Mouse (Mus musculus) kidney, embryonic 15.5 days (tissue): ENCODE measurements at regions not wholly inside any gene's neighbourhood (a gene's known extent, or its start where the extent isn't known, plus 50 kb on each side); places are given as distances from the start of the nearest gene placed in this dataset.
A peak's percentile ranks its signal among the peaks of the same experiment; 100 is the strongest.

Experiments used
- ATAC-seq: fragments of 200-750 bp; cut with Nextera tagmentation; replicated peaks from 2 replicates; pipeline ENCODE4 v1.8.0; 2017; ENCODE audit warnings: moderate TSS enrichment; ENCODE audit not compliant: low FRiP score
- H3K27ac ChIP-seq: fragments of 300-500 bp; sonication (generic); 2 replicates; pipeline ENCODE4 v1.5.1; 2015; ENCODE audit warnings: mild to moderate bottlenecking, inconsistent platforms
- H3K27me3 ChIP-seq: fragments of 300-500 bp; sonication (generic); 2 replicates; pipeline ENCODE4 v1.6.1; 2015; ENCODE audit warnings: inconsistent platforms
- H3K36me3 ChIP-seq: fragments of 300-500 bp; sonication (generic); 2 replicates; pipeline ENCODE4 v1.6.1; 2015; ENCODE audit warnings: inconsistent platforms
- H3K4me1 ChIP-seq: fragments of 300-500 bp; sonication (generic); 2 replicates; pipeline ENCODE4 v1.6.1; 2015; ENCODE audit warnings: inconsistent platforms
- H3K4me2 ChIP-seq: fragments of 300-500 bp; sonication (generic); 2 replicates; pipeline ENCODE4 v1.6.1; 2015; ENCODE audit warnings: moderate library complexity, mild to moderate bottlenecking, inconsistent platforms
- H3K4me3 ChIP-seq: fragments of 300-500 bp; sonication (generic); replicated peaks from 2 replicates; pipeline ENCODE4 v1.5.1; 2015; ENCODE audit warnings: mild to moderate bottlenecking, inconsistent platforms
- H3K9ac ChIP-seq: fragments of 300-500 bp; sonication (generic); 2 replicates; pipeline ENCODE4 v1.6.1; 2015; ENCODE audit warnings: mild to moderate bottlenecking, inconsistent platforms
- H3K9me3 ChIP-seq: fragments of 300-500 bp; sonication (generic); replicated peaks from 2 replicates; pipeline ENCODE4 v1.6.1; 2016; ENCODE audit warnings: inconsistent platforms
- WGBS: fragments of 180-500 bp; shearing (Covaris S2); methylation state at CpG from one replicate; pipeline ENCODE4 v1.1.7; 2015; ENCODE audit warnings: mixed read lengths; 5-methylcytosine and 5-hydroxymethylcytosine counted together

- H3K4me1 ChIP-seq: peaks cover 9% of the 10 kb centered on the region; the same call in 1 of the 2 replicates
- H3K4me2 ChIP-seq: no peak overlapping the region
- H3K9ac ChIP-seq: no peak overlapping the region
- H3K27me3 ChIP-seq: no peaks in the 10 kb centered on the region
- no peak overlapping the region for H3K4me3 ChIP-seq
- 73% methylated on average over 3 of the region's 3 CpGs for WGBS
- no peaks in the 10 kb centered on the region for H3K9me3 ChIP-seq
- ATAC-seq: no peak
- H3K36me3 ChIP-seq: 0 out of 2 replicates have a peak, but pooled peaks cover 3% of the 10 kb centered on the region
- H3K27ac ChIP-seq: peak overlapping the region; percentile 45
These were observed 221.5 kb downstream of the Sox4 start for GRCm38 (mm10) chr13:28732036-28732435.

GRCm38 (mm10) chr13:28730059-28730580, 223.4 kb downstream of the Sox4 start:
- no peak overlapping the region for H3K9ac ChIP-seq
- H3K9me3 ChIP-seq: no peaks in the 10 kb centered on the region
- 0 out of 2 replicates have a peak, but pooled peaks cover 3% of the 10 kb centered on the region for H3K36me3 ChIP-seq
- peaks cover 9% of the 10 kb centered on the region; the same call in 1 of the 2 replicates for H3K4me1 ChIP-seq
- ATAC-seq: no peak
- no peaks in the 10 kb centered on the region for H3K27me3 ChIP-seq
- WGBS: 90% methylated on average over 8 of the region's 8 CpGs
- H3K27ac ChIP-seq: no peak overlapping the region
- no peak overlapping the region for H3K4me3 ChIP-seq
- H3K4me2 ChIP-seq: no peak overlapping the region

GRCm38 (mm10) chr13:28728768-28729167, 224.7 kb downstream of the Sox4 start:
- Histone ChIP-seq H3K4me2 (no peak overlapping the region), H3K27me3 (no peaks in the 10 kb centered on the region), H3K4me1 (peaks cover 9% of the 10 kb centered on the region; the same call in 1 of the 2 replicates), H3K4me3 (no peak overlapping the region), H3K9ac (no peak overlapping the region), H3K9me3 (no peaks in the 10 kb centered on the region), H3K27ac (no peak overlapping the region), H3K36me3 (0 out of 2 replicates have a peak, but pooled peaks cover 3% of the 10 kb centered on the region)
- WGBS: 90% methylated on average over 5 of the region's 5 CpGs
- ATAC-seq: no peak

GRCm38 (mm10) chr13:28724300-28724699, 229.2 kb downstream of the Sox4 start:
- 66% methylated on average over 3 of the region's 3 CpGs for WGBS
- ATAC-seq: 0 out of 2 replicates have a peak, but pooled peaks have one; percentile 43

GRCm38 (mm10) chr13:28722074-28722473, 231.4 kb downstream of the Sox4 start:
- Histone ChIP-seq H3K4me2 (no peak overlapping the region), H3K9me3 (no peaks in the 10 kb centered on the region), H3K4me3 (no peak overlapping the region), H3K27me3 (no peaks in the 10 kb centered on the region), H3K36me3 (no peaks in the 10 kb centered on the region), H3K9ac (no peak overlapping the region), H3K27ac (no peak overlapping the region), H3K4me1 (peaks cover 42% of the 10 kb centered on the region)
- ATAC-seq: no peak
- 75% methylated on average over 2 of the region's 2 CpGs for WGBS

More at GRCm38 (mm10) chr13:28724300-28724699, 229.2 kb downstream of the Sox4 start:
- H3K36me3 ChIP-seq: no peaks in the 10 kb centered on the region
- H3K9ac ChIP-seq: no peak overlapping the region
- no peak overlapping the region for H3K4me2 ChIP-seq
- no peaks in the 10 kb centered on the region for H3K27me3 ChIP-seq
- no peak overlapping the region for H3K4me3 ChIP-seq
- peaks cover 23% of the 10 kb centered on the region for H3K4me1 ChIP-seq
- H3K27ac ChIP-seq: no peak overlapping the region
- no peaks in the 10 kb centered on the region for H3K9me3 ChIP-seq

- H3K4me3 ChIP-seq: no peak overlapping the region
- peaks cover 42% of the 10 kb centered on the region for H3K4me1 ChIP-seq
- WGBS: 62% methylated on average over 11 of the region's 11 CpGs
- H3K9ac ChIP-seq: no peak overlapping the region
- no peak overlapping the region for H3K27ac ChIP-seq
- H3K4me2 ChIP-seq: no peak overlapping the region
- H3K36me3 ChIP-seq: no peaks in the 10 kb centered on the region
- H3K9me3 ChIP-seq: no peaks in the 10 kb centered on the region
- no peak for ATAC-seq
- H3K27me3 ChIP-seq: no peaks in the 10 kb centered on the region
These were observed 231.9 kb downstream of the Sox4 start for GRCm38 (mm10) chr13:28721548-28721981.

GRCm38 (mm10) chr13:28720639-28721239, 232.8 kb downstream of the Sox4 start:
- Histone ChIP-seq H3K27ac (0 out of 2 replicates have a peak overlapping the region, but pooled peaks have one; percentile 48), H3K9ac (no peak overlapping the region), H3K4me2 (peak overlapping the region; percentile 37), H3K4me3 (no peak overlapping the region), H3K4me1 (peaks cover 42% of the 10 kb centered on the region), H3K36me3 (no peaks in the 10 kb centered on the region), H3K9me3 (no peaks in the 10 kb centered on the region), H3K27me3 (no peaks in the 10 kb centered on the region)
- ATAC-seq: no peak
- 42% methylated on average over 11 of the region's 11 CpGs for WGBS

GRCm38 (mm10) chr13:28720169-28720568, 233.3 kb downstream of the Sox4 start:
- H3K27me3 ChIP-seq: no peaks in the 10 kb centered on the region
- no peak for ATAC-seq
- H3K4me2 ChIP-seq: no peak overlapping the region
- H3K27ac ChIP-seq: 0 out of 2 replicates have a peak overlapping the region, but pooled peaks have one; percentile 37
- peaks cover 47% of the 10 kb centered on the region for H3K4me1 ChIP-seq
- no peaks in the 10 kb centered on the region for H3K36me3 ChIP-seq
- no peak overlapping the region for H3K4me3 ChIP-seq
- H3K9ac ChIP-seq: no peak overlapping the region
- no peaks in the 10 kb centered on the region for H3K9me3 ChIP-seq
- WGBS: 74% methylated on average over 11 of the region's 11 CpGs

- no peak overlapping the region for H3K9ac ChIP-seq
- peak; percentile 61 for ATAC-seq
- H3K36me3 ChIP-seq: no peaks in the 10 kb centered on the region
- H3K4me1 ChIP-seq: peaks cover 50% of the 10 kb centered on the region
- 31% methylated on average over 5 of the region's 5 CpGs for WGBS
- no peaks in the 10 kb centered on the region for H3K9me3 ChIP-seq
- H3K4me3 ChIP-seq: no peak overlapping the region
- peak overlapping the region; percentile 82 for H3K27ac ChIP-seq
- H3K27me3 ChIP-seq: no peaks in the 10 kb centered on the region
- H3K4me2 ChIP-seq: peak overlapping the region; percentile 14; the same call in 1 of the 2 replicates
These were observed 234.6 kb downstream of the Sox4 start for GRCm38 (mm10) chr13:28718868-28719265.

GRCm38 (mm10) chr13:28718169-28718867, 235.2 kb downstream of the Sox4 start:
- Histone ChIP-seq H3K4me3 (no peak overlapping the region), H3K36me3 (no peaks in the 10 kb centered on the region), H3K9ac (no peak overlapping the region), H3K9me3 (no peaks in the 10 kb centered on the region), H3K27ac (peak overlapping the region; percentile 82), H3K27me3 (no peaks in the 10 kb centered on the region), H3K4me2 (peak overlapping the region; percentile 14; the same call in 1 of the 2 replicates), H3K4me1 (peaks cover 50% of the 10 kb centered on the region)
- 12% methylated on average over 11 of the region's 11 CpGs for WGBS
- ATAC-seq: peak; percentile 93

GRCm38 (mm10) chr13:28717404-28717803, 236.1 kb downstream of the Sox4 start:
- H3K27ac ChIP-seq: peak overlapping the region; percentile 82
- 91% methylated on average over 4 of the region's 4 CpGs for WGBS

GRCm38 (mm10) chr13:28709966-28710365, 243.5 kb downstream of the Sox4 start:
- peaks cover 1% of the 10 kb centered on the region; the same call in 1 of the 2 replicates for H3K4me1 ChIP-seq
- H3K36me3 ChIP-seq: no peaks in the 10 kb centered on the region
- no peak overlapping the region for H3K4me3 ChIP-seq
- no peak overlapping the region for H3K9ac ChIP-seq
- 63% methylated on average over 7 of the region's 7 CpGs for WGBS
- no peaks in the 10 kb centered on the region for H3K9me3 ChIP-seq
- H3K27ac ChIP-seq: no peak overlapping the region
- no peak overlapping the region for H3K4me2 ChIP-seq
- no peak for ATAC-seq
- H3K27me3 ChIP-seq: no peaks in the 10 kb centered on the region

More at GRCm38 (mm10) chr13:28717404-28717803, 236.1 kb downstream of the Sox4 start:
- no peaks in the 10 kb centered on the region for H3K9me3 ChIP-seq
- H3K4me3 ChIP-seq: no peak overlapping the region
- H3K9ac ChIP-seq: no peak overlapping the region
- no peak for ATAC-seq
- H3K4me2 ChIP-seq: no peak overlapping the region
- peaks cover 50% of the 10 kb centered on the region for H3K4me1 ChIP-seq
- no peaks in the 10 kb centered on the region for H3K27me3 ChIP-seq
- no peaks in the 10 kb centered on the region for H3K36me3 ChIP-seq
